Mouse (Mus musculus) lung, postnatal 0 days (tissue): ENCODE measurements around the gene Map2.

ENCODE experiments used
- CTCF ChIP-seq: IDR thresholded peaks from 2 replicates; pipeline ENCODE4 v1.5.1; 2016; ENCODE audit warnings: antibody characterized with exemption, mild to moderate bottlenecking
- EP300 ChIP-seq: IDR thresholded peaks from 2 replicates; pipeline ENCODE4 v1.6.1; 2016; ENCODE audit warnings: antibody characterized with exemption, mild to moderate bottlenecking, control low read depth

DNA sequence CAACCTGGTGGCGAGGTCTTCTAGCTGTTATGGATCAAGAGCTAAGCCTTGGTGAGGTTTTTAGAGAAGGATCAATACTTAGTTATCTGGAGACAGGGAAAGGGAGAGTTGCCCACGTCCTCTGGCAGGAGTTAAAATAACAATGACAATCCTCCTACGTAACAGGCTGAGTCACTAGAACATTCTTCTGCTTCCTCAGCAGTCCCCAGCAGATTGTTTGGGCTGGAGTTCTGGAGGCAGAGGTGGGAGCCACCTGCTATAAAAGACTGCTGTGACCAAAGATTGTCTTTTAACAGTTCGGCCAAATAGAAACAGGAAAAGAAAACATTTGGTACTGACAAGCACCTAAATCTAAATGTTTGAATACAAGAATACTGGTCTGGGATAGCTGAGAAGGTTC is 190.5 kb downstream of the Map2 start:
- no peak for TF ChIP-seq EP300
- no peak for TF ChIP-seq CTCF
